Mouse (Mus musculus) erythroid progenitor cell, adult 5-6 weeks (primary cell): ENCODE measurements around the gene Aoc3. TPM values are rescaled to one million over a fixed set of nuclear protein-coding genes. Genes with fewer than 3 reads are reported as not detected.
A peak's percentile ranks its signal among the peaks of the same experiment; 100 is the strongest.

Source experiments
- ATAC-seq: replicated peaks from 2 replicates; pipeline ENCODE4 v1.8.0; 2016; ENCODE audit warnings: moderate number of reproducible peaks, mild to moderate bottlenecking, moderate TSS enrichment, inconsistent platforms; ENCODE audit not compliant: poor library complexity, low FRiP score, severe bottlenecking
- total RNA-seq, 2 experiments: library from RNA; stranded (forward) in 1 of 2; stranded (reverse) in 1 of 2; fragments of 150-400 nt in 1 of 2; fragments of 186-747, 209-891 nt in 1 of 2; gene quantifications; 2 replicates each; pipeline versions ENCODE4 v1.2.3 to v1.2.4; 2015 to 2017; ENCODE audit warnings: low replicate concordance in 2 of 2

The Aoc3 gene
- 2.5 TPM in 1 of 2 replicates, not detected in the other for total RNA-seq (2015; ENCODE audit: low replicate concordance)
- total RNA-seq (2017; ENCODE audit: low replicate concordance): 0.51 TPM in 1 of 2 replicates, not detected in the other

DNA sequence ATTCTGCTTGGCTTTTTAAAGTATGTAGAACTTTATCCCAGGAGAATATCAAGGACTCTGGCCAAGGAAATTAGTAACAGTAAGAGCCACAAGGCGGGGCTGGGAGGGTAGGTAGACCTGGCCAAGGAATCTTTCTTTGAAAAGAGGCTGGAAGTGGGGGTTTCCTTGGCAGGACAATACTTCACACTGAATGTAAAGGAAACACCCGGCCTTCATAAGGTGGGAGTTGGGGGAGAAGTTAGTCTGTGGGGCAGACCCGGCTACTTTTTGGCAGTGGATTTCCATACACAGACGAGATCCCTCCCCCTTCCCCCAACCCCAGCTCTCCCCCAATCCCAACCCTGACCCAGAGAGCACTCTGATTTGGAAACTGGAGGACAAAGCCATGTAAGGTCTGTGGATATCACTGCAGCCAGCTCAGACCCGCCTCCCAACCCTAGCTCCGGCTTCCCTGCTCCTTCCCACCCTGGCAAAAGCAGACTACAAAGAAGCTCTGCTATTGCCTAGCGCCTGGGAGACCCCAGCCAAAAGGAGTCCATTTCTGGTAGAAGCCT is at the start of gene Aoc3:
TSS of gene Aoc3 (plus strand) at position 235 of the 554 bp plus-strand sequence.
- no peak for ATAC-seq

DNA sequence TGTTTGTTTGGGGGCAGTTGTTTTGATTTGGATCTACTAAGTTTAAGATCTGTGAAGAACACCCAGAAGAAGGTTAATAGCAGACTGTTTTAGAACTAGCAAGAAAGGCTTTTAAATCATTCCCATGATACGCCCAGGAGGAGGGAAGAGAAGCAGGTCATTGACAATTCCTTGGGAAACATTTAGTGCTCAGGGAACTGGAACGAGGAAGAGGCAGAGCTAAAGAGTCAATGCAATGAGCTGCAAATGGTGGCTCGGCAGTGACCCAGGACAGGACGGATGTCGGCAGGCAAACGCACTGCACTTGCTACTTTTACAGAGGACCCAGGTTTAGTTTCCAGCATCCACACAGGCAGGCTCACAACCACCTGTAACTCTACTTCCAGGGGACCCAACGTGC is 49.6 kb upstream of the Aoc3 start:
- ATAC-seq: no peak

DNA sequence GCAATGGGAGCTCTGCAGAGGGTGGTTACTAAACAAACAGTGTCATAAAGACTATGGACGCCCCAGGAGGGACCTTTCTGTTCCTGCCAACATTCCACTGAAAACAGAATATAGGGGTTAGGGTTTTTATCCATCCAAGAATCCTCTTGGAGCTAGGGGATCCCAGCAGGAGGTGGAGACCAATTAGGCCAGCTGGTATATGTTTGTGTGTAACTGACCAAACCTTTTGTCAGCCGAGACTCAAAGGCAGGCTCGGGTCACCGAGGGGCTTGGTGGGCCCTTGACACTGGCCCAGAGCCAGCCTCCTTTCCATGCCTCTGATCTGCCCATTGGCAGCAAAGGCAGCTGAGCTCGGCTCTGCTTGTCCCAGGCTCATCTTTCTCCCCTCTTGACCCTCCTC is 47.5 kb upstream of the Aoc3 start:
- ATAC-seq: no peak

DNA sequence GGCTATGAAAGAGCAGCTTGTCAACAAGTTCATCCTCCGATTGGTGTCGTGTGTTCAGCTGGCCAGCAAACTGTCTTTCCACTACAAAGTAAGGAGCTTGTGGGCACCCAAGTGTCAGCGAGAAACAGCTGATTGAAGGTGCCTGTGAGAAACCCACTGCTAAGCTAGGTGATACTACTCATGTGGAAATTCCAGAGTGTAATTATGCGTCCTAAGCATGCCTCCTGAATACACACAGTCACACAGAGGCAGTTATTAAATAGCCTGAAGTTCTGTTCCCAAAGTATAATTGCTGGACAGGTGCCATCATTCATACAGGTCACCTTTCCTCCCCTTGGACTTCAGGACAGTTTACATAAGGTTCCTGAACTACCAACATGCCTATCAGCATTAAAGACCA is 46.6 kb upstream of the Aoc3 start:
- no peak for ATAC-seq

DNA sequence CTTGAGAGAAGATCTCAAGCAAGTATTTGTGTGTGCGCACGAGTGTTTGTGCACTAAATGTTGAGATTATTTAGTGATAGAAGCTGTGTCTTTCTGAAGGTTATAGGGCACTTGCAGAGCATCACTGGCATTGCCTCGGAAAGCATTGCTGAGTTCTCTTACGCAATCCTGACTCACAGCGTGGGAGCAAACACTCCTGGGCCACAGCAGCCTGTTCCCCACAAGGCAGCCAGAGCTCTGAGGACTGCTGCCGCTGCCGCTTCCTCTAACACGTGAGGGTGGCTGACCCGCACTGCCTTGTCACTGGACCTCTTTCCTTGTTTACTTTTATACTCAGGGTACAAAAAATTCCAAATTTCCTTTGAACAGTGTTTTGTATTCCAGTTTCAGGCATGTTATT is 43.1 kb upstream of the Aoc3 start:
- no peak for ATAC-seq

DNA sequence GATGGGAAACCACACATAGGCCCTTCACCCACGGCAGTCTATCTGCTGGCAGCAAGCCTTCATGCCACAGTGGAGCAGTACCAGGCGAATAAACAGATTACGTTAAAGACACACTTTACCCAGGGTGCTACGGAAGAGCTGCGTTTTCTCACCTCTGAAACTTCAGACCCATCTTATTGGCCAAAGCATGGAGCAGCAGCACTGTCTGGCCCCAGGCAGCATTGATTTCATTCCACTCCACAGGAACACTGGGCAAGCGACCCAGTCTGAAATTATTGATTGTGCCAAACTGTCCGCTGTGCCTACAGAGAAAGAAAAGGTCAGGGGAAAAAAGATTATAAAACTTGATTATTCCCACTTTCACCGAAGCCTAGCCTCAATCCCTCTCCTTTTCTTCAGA is 39.2 kb upstream of the Aoc3 start:
- ATAC-seq: no peak

DNA sequence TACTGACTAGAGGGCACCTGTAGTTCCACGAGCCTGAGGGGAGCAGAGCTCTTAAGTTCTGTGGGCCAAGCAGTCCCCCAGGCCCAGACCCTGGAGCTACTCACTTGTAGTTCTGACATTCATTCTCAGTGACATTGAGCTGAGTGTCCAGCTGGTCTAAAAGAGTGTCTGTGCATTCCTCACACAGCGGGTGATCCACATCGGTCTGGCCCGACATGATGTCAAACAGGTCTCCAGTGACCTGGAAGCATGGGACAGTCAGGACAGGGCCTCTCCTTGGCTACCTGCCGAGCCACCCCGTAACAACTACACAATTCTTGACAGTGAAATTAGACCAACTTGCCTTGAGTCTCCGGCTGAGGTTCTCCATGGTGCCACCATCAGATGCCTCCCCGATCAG is 35.2 kb upstream of the Aoc3 start:
- ATAC-seq: no peak

DNA sequence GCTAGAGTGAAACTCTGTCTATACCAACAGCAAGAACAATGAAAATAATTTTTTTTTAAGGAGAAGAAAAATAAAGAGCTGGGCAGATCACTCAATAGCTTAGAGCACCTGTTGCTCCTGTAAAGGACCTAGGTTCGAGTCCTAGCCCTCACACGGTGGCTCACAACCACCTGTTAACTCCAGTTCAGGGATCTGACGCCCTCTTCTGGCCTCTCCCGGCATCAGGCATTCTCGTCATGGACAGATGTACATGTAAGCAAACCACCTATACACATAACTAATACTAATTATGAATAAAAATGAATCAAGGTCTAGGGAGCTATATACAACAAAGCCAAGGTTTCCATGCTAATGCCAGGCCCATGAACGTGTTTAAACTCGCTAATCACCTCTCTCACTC is 29.5 kb upstream of the Aoc3 start:
- ATAC-seq: 0 out of 2 replicates have a peak, but pooled peaks have one; percentile 45

DNA sequence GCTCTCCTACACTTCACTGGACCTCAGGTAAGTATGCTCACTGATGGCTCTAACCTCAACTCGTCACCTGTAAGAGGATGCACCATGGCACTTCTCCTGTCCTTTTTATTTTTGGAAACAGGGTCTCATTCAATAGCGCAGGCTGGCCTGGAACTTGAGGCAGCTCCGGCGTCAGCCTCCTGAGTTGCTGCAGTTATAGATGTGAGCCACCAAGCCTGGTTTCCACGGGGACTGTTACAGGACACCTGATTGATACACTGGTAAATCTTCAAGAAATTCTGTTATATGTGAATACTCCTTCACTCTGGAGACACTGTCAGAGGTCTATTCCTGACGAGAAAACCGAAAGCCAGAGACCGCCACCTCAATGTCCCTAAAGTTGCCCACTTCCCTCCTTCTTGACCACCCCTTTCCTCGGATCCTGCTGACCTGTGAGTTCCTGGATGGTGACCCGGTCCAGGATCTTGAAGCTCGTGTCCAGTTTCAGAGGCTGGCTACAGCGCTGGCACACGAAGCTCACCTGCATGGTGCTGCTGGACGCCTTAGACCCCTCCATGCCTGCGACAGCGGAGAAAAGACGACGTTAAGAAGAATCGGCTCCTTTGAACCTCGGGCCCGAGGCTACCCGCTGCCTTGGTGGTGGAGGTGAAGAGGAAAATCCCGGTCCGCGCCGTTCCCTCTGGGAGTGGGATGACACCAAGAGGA is 29.0 kb upstream of the Aoc3 start:
- ATAC-seq: peak; percentile 48

DNA sequence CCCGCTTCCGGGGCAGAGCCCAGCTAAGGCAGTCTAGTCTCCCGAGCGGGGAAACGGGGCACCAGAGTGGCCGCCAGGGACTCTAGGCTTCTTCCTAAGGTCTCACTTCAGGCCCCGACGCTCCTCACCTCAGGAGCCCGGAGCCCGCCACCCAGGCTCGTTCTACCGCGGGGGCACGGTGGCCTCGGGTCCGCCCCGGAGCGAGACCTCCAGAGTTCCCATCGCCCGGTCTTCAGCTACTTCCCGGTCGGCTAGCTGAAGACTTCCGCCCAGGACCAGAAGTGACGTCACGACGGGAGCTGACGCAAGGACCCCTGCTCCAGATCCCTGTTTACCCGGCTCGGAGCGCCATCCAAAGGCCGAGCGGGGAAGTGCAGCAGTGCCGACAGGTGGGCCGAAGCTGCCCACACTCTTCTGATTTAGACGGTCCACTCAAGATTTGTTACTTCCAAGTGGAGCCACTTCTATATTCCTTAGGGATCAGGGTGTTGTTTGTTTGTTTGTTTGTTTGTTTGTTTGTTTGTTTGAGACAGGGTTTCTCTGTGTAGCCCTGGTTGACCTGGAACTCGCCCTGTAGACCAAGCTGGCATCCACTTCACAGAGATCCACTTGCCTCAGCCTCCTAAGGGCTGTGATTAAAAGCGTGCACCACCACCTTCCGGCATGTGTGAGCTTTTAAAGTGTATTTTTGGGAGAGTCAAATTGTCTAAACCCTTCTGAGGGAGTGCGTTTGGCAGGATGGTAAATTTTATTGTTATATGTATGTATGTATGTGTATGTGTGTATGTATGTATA is 28.2 kb upstream of the Aoc3 start, which contains the start of gene Becn1:
TSS of gene Becn1 (minus strand) at position 283 of the 795 bp plus-strand sequence.
- peak; percentile 94 for ATAC-seq

DNA sequence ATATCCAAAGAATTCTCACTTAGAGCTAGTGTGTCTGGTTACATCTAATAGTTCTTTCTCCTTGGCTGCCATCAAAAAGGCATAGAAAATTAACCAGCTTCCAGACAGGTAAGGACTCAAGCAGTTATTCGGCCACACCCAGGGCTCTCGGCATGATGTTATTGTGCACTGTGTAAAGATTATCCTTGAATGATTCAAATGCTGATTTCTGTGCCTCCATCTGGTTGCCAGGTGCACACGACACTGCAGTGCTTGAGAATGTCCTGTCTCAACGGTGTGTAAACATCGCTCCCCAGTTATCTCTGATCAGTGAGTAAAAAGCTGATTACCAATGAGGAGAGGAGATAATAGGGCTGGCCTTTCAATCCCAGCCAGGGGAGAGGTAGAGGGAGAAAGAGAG is 22.7 kb upstream of the Aoc3 start:
- no peak for ATAC-seq

DNA sequence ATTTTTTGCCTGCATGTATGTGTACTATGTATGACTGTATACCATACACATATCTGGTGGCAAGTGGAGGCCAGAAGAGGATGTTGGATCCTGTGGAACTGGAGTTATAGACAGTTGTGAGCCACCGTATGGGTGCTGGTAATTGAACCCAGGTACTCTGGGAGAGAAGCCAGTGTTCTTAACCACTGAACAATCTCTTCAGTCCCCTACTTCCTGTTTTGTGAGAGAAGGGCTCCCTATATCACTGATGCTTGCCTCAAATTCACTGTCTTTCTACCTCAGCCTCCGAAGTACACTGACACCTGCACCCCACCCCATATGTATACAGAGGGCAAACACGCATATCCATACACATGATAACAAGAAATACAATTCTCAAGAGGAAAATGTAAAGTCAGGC is 19.3 kb upstream of the Aoc3 start:
- ATAC-seq: no peak

DNA sequence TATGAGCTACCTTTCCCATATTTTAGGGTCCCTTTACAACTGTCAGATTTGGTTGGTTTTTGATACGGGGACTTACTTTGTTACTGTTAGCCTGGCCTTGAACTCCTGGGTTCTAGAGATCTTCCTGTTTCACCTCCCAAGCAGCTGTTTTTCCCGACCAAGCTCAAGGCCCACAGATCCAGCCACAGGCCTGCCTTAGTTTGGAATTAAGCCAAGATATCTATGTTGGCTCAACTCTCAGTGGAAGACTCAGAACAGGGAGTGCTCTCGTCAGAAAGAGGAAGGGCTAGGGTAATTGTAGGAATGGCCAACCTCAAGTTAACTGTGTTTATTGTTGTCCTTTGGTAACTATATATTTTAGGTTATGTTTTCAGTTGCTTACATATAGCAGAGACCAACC is 18.3 kb upstream of the Aoc3 start:
- ATAC-seq: 0 out of 2 replicates have a peak, but pooled peaks have one; percentile 21

DNA sequence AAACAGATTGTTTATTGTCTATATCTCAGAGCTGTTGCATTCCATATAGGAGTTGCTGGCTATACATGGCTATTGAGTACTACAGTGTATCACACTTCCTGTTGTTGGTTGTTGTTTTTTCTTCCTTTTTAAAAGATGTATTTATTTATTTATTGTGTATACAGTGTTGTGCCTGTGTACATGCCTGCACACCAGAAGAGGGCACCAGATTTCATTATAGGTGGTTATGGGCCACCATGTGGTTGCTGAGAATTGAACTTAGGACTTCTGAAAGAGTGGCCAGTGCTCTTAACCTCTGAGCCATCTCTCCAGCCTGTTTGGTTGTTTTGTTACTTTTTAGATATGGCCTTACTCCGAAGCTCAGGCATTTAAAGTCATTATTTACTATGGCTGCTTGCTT is 15.8 kb upstream of the Aoc3 start:
- ATAC-seq: no peak

DNA sequence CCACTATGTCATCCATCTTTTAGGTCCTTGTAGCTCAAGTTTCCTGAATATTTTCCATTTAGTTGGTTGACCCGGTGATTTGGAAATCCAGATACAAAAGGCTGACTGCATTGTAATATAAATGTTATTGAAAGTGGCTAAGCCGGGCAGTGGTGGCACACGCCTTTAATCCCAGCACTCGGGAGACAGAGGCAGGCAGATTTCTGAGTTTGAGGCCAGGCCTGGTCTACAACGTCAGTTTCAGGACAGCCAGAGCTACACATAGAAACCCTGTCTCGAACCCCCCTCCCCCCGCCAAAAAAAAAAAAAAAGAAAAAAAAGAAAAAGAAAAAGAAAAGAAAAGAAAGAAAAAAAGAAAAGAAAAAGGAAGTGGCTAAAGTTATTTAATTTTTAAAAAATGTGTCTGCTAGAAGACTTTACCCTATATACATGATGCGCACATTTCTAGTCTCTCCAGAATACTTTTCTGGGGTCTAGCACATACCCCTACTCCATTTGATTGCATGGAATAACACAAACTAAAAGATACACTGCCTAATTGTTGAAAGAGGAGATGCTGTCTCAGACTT is 15.2 kb upstream of the Aoc3 start:
- no peak for ATAC-seq

DNA sequence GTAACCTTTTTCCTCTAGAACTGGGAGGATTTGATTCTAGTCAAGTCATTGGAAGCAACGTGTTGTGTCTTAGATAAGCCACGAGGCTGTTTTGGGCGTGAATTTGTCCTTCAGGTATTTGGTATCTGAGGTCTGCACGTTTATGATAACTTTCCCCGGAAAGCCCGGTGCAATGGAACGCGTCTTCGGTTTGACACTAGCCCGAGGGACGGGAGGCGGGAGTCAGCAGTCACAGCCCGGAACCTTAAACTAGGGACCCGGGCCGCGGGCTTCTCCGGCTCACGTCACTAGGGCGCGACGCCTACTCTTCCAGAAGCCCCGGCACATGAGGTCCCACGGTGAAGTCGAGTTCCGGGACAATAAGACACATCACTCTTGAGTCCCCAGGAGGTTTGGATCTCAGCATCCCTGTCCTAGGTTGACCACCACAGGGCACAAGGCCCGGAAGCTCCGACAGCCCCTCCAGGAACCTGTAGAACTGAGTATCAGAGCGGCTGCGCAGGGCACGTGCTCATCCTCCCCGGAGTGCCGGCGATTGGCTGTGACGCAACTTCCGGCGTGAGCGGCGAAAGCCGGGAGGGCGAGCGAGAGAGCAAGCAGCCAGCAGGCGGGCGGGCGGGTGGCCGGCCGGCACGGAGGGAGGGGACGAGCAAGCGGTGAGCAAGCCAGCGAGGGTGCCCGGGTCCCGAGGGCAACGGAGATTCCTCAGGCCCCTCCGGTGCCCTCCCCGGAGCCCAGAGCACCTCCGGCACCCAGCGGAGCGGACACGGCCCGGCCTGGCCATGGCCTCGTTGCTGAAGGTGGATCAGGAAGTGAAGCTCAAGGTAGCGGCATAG is 14.5 kb upstream of the Aoc3 start, which contains the start of gene Psme3:
TSS of gene Psme3 (plus strand) at position 549 of the 836 bp plus-strand sequence.
- ATAC-seq: peak; percentile 87

DNA sequence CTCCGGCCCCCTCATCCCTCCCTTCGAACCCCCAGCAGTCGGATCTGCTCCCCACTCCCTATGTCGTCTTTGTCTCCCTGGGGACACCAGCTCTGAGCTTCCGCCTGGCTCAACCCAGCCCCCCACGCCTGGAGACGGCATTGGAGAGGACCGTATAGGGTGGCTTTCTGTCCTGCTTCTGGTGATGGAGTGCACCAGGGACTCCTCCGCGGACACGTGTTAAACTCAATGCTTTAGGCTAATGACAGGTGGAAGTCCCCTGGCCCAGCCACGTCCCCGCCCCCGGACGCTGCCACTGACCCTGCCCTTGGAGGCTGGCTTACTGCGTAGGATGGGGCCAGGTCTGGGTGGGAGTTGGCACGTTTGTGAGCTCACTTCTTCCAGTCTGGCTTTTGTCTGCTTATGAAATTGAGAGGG is 13.9 kb upstream of the Aoc3 start:
- ATAC-seq: peak; percentile 58

DNA sequence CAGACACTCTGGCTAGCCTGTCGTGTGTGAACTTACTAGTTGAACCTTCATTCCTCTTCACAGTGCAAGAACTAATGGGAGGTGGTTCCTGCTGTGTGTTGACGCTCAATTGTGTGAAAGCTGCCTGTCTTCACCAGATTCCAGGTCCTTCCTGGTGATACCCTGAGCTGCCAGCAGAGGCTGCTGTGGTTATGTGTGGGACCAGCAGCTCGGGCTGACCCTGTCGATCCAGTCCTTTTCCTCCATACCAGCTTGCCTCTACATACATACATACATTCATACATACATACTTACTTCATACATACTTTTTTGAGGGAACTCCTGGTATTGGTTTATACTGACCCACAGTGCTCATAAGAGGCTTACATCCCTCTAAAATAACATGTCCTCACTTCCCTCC is 6.8 kb upstream of the Aoc3 start:
- peak; percentile 65 for ATAC-seq

DNA sequence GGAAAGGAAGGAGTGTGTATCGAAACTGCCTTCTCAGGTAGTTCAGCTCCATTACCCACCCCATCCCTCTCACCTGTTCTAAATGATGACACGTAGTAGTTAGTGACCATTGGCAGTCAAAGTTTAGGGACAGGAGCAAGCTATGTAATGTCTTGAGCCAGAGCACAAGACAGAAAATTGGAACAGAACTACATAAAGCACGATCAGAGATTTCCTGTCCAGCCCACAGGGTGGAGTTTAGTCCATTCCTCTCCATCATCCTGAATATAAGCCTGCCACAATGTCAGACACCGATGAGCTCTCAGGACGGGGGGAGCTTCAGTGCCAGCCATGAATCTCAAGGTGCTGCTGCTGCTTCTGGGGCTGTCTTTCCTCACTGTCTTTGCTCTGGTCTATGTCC is 5.6 kb upstream of the Aoc3 start, which contains the start of gene Aoc2:
TSS of gene Aoc2 (plus strand) at position 301 of the 400 bp plus-strand sequence.
- no peak for ATAC-seq
